Mouse (Mus musculus): ENCODE data around the gene Phf3. TPM values are rescaled to one million over a fixed set of nuclear protein-coding genes. Genes with fewer than 3 reads are reported as not detected.
A peak's percentile ranks its signal among the peaks of the same experiment; 100 is the strongest.

The Phf3 gene
- polyA plus RNA-seq (2015; fragmentation: Nextera tagmentation; extraction: Ambion mirVana) = 9.6 and 12.4 TPM in 2 replicates

- H3K36me3 ChIP-seq (replicated peaks; ENCODE audit: insufficient read depth, low read length) = no peaks in the 10 kb centered on the region
- peak within 1 kb of the TSS; percentile 93 for H3K9ac ChIP-seq (replicated peaks)
- no peaks in the 10 kb centered on the region for H3K9me3 ChIP-seq (ENCODE audit: low read length)
- WGBS (ENCODE audit: insufficient replicate concordance) = under 1% methylated on average over 42 of the region's 85 CpGs
- ATAC-seq = peak; percentile 88
- peak within 1 kb of the TSS; percentile 87 for H3K4me3 ChIP-seq (ENCODE audit: low read depth, low read length)
- TF ChIP-seq CTCF (IDR thresholded peaks at IDR 0.05; ENCODE audit: low read depth) = no peak
- TF ChIP-seq EP300 (IDR thresholded peaks at IDR 0.05; ENCODE audit: low read depth) = no peak
- H3K27ac ChIP-seq (ENCODE audit: low read depth) = peak within 1 kb of the TSS; percentile 99
- peak within 1 kb of the TSS; percentile 75 for H3K4me2 ChIP-seq (ENCODE audit: low read depth, low read length)
- H3K4me1 ChIP-seq (ENCODE audit: insufficient read depth) = peaks cover 12% of the 10 kb centered on the region; the same call in 1 of the 2 replicates
- DNase-seq = peak; percentile 89
- H3K27me3 ChIP-seq (ENCODE audit: insufficient read depth, low read length) = no peaks in the 10 kb centered on the region
These were observed at the start of gene Phf3 for GRCm38 (mm10) chr1:30873541-30874260. Phf3 (minus strand) TSS chr1:30873921.

- DNase-seq (no peak), ATAC-seq (no peak)
- Histone ChIP-seq H3K27me3 (ENCODE audit: insufficient read depth, low read length) (no peaks in the 10 kb centered on the region), H3K4me2 (ENCODE audit: low read depth, low read length) (no peak overlapping the region), H3K9me3 (ENCODE audit: low read length) (peaks cover 10% of the 10 kb centered on the region), H3K4me3 (ENCODE audit: low read depth, low read length) (no peak overlapping the region), H3K4me1 (ENCODE audit: insufficient read depth) (no peaks in the 10 kb centered on the region), H3K27ac (ENCODE audit: low read depth) (no peak overlapping the region), H3K36me3 (replicated peaks; ENCODE audit: insufficient read depth, low read length) (no peaks in the 10 kb centered on the region), H3K9ac (replicated peaks) (no peak overlapping the region)
- 65% methylated on average over 3 of the region's 3 CpGs for WGBS (ENCODE audit: insufficient replicate concordance)
- TF ChIP-seq EP300 (IDR thresholded peaks at IDR 0.05; ENCODE audit: low read depth) (no peak), CTCF (IDR thresholded peaks at IDR 0.05; ENCODE audit: low read depth) (no peak)
These were observed 48.5 kb upstream of the Phf3 start for GRCm38 (mm10) chr1:30922237-30922636.

- TF ChIP-seq EP300 (IDR thresholded peaks at IDR 0.05; ENCODE audit: low read depth) (no peak), CTCF (IDR thresholded peaks at IDR 0.05; ENCODE audit: low read depth) (no peak)
- Histone ChIP-seq H3K9me3 (ENCODE audit: low read length) (peaks cover 10% of the 10 kb centered on the region), H3K4me3 (ENCODE audit: low read depth, low read length) (no peak overlapping the region), H3K36me3 (replicated peaks; ENCODE audit: insufficient read depth, low read length) (no peaks in the 10 kb centered on the region), H3K4me2 (ENCODE audit: low read depth, low read length) (no peak overlapping the region), H3K9ac (replicated peaks) (no peak overlapping the region), H3K27ac (ENCODE audit: low read depth) (no peak overlapping the region), H3K27me3 (ENCODE audit: insufficient read depth, low read length) (no peaks in the 10 kb centered on the region), H3K4me1 (ENCODE audit: insufficient read depth) (no peaks in the 10 kb centered on the region)
- DNase-seq (no peak), ATAC-seq (peak; percentile 36; the same call in 1 of the 2 replicates)
These were observed 47.5 kb upstream of the Phf3 start for GRCm38 (mm10) chr1:30921252-30921651.

- ATAC-seq (peak; percentile 69), DNase-seq (no peak)
- H3K4me2 ChIP-seq (ENCODE audit: low read depth, low read length) = no peak overlapping the region
- no peak overlapping the region for H3K27ac ChIP-seq (ENCODE audit: low read depth)
- 79% methylated on average over 1 of the region's 1 CpGs for WGBS (ENCODE audit: insufficient replicate concordance)
- no peak overlapping the region for H3K4me3 ChIP-seq (ENCODE audit: low read depth, low read length)
- H3K9me3 ChIP-seq (ENCODE audit: low read length) = peaks cover 10% of the 10 kb centered on the region
- H3K27me3 ChIP-seq (ENCODE audit: insufficient read depth, low read length) = no peaks in the 10 kb centered on the region
- no peaks in the 10 kb centered on the region for H3K4me1 ChIP-seq (ENCODE audit: insufficient read depth)
- H3K36me3 ChIP-seq (replicated peaks; ENCODE audit: insufficient read depth, low read length) = no peaks in the 10 kb centered on the region
- H3K9ac ChIP-seq (replicated peaks) = no peak overlapping the region
- TF ChIP-seq CTCF (IDR thresholded peaks at IDR 0.05; ENCODE audit: low read depth) = peak; percentile 70
- TF ChIP-seq EP300 (IDR thresholded peaks at IDR 0.05; ENCODE audit: low read depth) = no peak
These were observed 47.0 kb upstream of the Phf3 start for GRCm38 (mm10) chr1:30920620-30921177.

GRCm38 (mm10) chr1:30910172-30910571 lies 36.5 kb upstream of the Phf3 start:
- TF ChIP-seq EP300 (IDR thresholded peaks at IDR 0.05; ENCODE audit: low read depth) = no peak
- TF ChIP-seq CTCF (IDR thresholded peaks at IDR 0.05; ENCODE audit: low read depth) = no peak
- H3K27me3 ChIP-seq (ENCODE audit: insufficient read depth, low read length) = no peaks in the 10 kb centered on the region
- DNase-seq = no peak
- H3K9ac ChIP-seq (replicated peaks) = no peak overlapping the region
- no peaks in the 10 kb centered on the region for H3K36me3 ChIP-seq (replicated peaks; ENCODE audit: insufficient read depth, low read length)
- no peak for ATAC-seq
- H3K9me3 ChIP-seq (ENCODE audit: low read length) = no peaks in the 10 kb centered on the region
- no peaks in the 10 kb centered on the region for H3K4me1 ChIP-seq (ENCODE audit: insufficient read depth)
- 50% methylated on average over 3 of the region's 3 CpGs for WGBS (ENCODE audit: insufficient replicate concordance)
- H3K27ac ChIP-seq (ENCODE audit: low read depth) = no peak overlapping the region
- H3K4me2 ChIP-seq (ENCODE audit: low read depth, low read length) = no peak overlapping the region
- H3K4me3 ChIP-seq (ENCODE audit: low read depth, low read length) = no peak overlapping the region

GRCm38 (mm10) chr1:30908797-30909196 lies 35.1 kb upstream of the Phf3 start:
- Histone ChIP-seq H3K27me3 (ENCODE audit: insufficient read depth, low read length) (no peaks in the 10 kb centered on the region), H3K4me1 (ENCODE audit: insufficient read depth) (no peaks in the 10 kb centered on the region), H3K4me2 (ENCODE audit: low read depth, low read length) (no peak overlapping the region), H3K9ac (replicated peaks) (no peak overlapping the region), H3K9me3 (ENCODE audit: low read length) (no peaks in the 10 kb centered on the region), H3K4me3 (ENCODE audit: low read depth, low read length) (no peak overlapping the region), H3K27ac (ENCODE audit: low read depth) (no peak overlapping the region), H3K36me3 (replicated peaks; ENCODE audit: insufficient read depth, low read length) (no peaks in the 10 kb centered on the region)
- no peak for TF ChIP-seq CTCF (IDR thresholded peaks at IDR 0.05; ENCODE audit: low read depth)
- DNase-seq (no peak), ATAC-seq (no peak)
- 67% methylated on average over 4 of the region's 4 CpGs for WGBS (ENCODE audit: insufficient replicate concordance)

Data from liver, postnatal 0 days (tissue).